Mouse (Mus musculus) fat pad, adult 2 months (tissue): ENCODE results near the gene Tfap2a.

ENCODE experiments used
- DNase-seq: peaks from one replicate; pipeline ENCODE4 v3.0.0-alpha.2; 2011; ENCODE audit warnings: low read depth, low spot score; ENCODE audit errors: extremely low read depth

Tfap2a gene

GRCm38 (mm10) chr13:40734316-40734965 lies 3.7 kb downstream of the Tfap2a start:
- no peak for DNase-seq

GRCm38 (mm10) chr13:40733542-40734151 lies 4.5 kb downstream of the Tfap2a start:
- DNase-seq = no peak

- no peak for DNase-seq
These were observed 5.2 kb downstream of the Tfap2a start for GRCm38 (mm10) chr13:40732816-40733541.

- no peak for DNase-seq
These were observed 6.1 kb downstream of the Tfap2a start for GRCm38 (mm10) chr13:40732085-40732484.

- DNase-seq = no peak
These were observed 6.9 kb downstream of the Tfap2a start for GRCm38 (mm10) chr13:40731179-40731841.

GRCm38 (mm10) chr13:40730651-40731178 lies 7.5 kb downstream of the Tfap2a start:
- DNase-seq = no peak

GRCm38 (mm10) chr13:40729592-40730431 lies 8.4 kb downstream of the Tfap2a start:
- no peak for DNase-seq

- DNase-seq = no peak
These were observed 9.1 kb downstream of the Tfap2a start for GRCm38 (mm10) chr13:40729037-40729436.

- DNase-seq = no peak
These were observed 9.6 kb downstream of the Tfap2a start for GRCm38 (mm10) chr13:40728626-40728990.

GRCm38 (mm10) chr13:40727731-40728625 lies 10.2 kb downstream of the Tfap2a start:
- no peak for DNase-seq

- DNase-seq = no peak
These were observed 12.3 kb downstream of the Tfap2a start for GRCm38 (mm10) chr13:40725924-40726323.

- no peak for DNase-seq
These were observed 14.6 kb downstream of the Tfap2a start for GRCm38 (mm10) chr13:40723598-40723920.

- no peak for DNase-seq
These were observed 15.2 kb downstream of the Tfap2a start for GRCm38 (mm10) chr13:40722741-40723597.

- DNase-seq = no peak
These were observed 18.5 kb downstream of the Tfap2a start for GRCm38 (mm10) chr13:40719741-40720082.

GRCm38 (mm10) chr13:40719066-40719740 lies 19.0 kb downstream of the Tfap2a start:
- DNase-seq = no peak

GRCm38 (mm10) chr13:40716771-40717716 lies 21.1 kb downstream of the Tfap2a start:
- DNase-seq = no peak

GRCm38 (mm10) chr13:40714531-40714930 lies 23.6 kb downstream of the Tfap2a start:
- no peak for DNase-seq
